Mouse (Mus musculus): ENCODE data around the gene Zdhhc9. TPM values are rescaled to one million over a fixed set of nuclear protein-coding genes. Genes with fewer than 3 reads are reported as not detected.
A peak's percentile ranks its signal among the peaks of the same experiment; 100 is the strongest.

Zdhhc9 gene
- total RNA-seq, 2 experiments from 2014 or later: 75.9 to 84.7 TPM

GRCm38 (mm10) chrX:48193235-48194152, 15.2 kb downstream of the Zdhhc9 start:
- DNase-seq (ENCODE audit: extremely low spot score in 1 of 2, low spot score in 2 of 2): no peak
- intact Hi-C loops (cut with DNase I): no loop called here

- no peak for DNase-seq (ENCODE audit: extremely low spot score in 1 of 2, low spot score in 2 of 2)
- intact Hi-C loops (cut with DNase I): no loop called here
Observed at GRCm38 (mm10) chrX:48191261-48191660, 17.4 kb downstream of the Zdhhc9 start.

GRCm38 (mm10) chrX:48184703-48185102, 24.0 kb downstream of the Zdhhc9 start:
- intact Hi-C loops (cut with DNase I): no loop called here
- DNase-seq (ENCODE audit: extremely low spot score in 1 of 2, low spot score in 2 of 2): no peak

DNA sequence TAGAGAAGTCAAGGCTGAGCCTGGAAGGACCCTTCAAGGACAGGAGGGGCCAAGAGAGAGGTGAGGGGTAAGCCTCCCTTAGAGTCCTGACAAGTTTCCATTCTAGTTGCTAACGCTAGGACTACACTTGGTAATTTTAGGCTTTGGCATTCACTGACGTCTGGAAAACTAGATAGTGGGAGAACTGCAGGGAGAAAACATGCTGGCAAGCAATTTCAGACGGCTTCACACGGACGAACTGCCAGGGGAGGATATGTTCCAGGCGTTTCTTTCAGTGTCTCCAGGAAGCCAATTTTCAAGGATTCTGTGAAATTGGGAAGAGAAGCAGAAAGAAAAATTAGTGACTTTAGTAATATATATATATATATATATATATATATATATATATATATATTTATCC, 26.8 kb downstream of the Zdhhc9 start:
- DNase-seq (ENCODE audit: extremely low spot score in 1 of 2, low spot score in 2 of 2): peak in 1 of 2 experiments; percentile 16
- intact Hi-C loops (cut with DNase I): no loop called here

GRCm38 (mm10) chrX:48170368-48170767, 38.3 kb downstream of the Zdhhc9 start:
- intact Hi-C loops (cut with DNase I): no loop called here

GRCm38 (mm10) chrX:48169892-48170291, 38.8 kb downstream of the Zdhhc9 start:
- intact Hi-C loops (cut with DNase I): no loop called here
- DNase-seq (ENCODE audit: extremely low spot score in 1 of 2, low spot score in 2 of 2): no peak

More at GRCm38 (mm10) chrX:48170368-48170767, 38.3 kb downstream of the Zdhhc9 start:
- no peak for DNase-seq (ENCODE audit: extremely low spot score in 1 of 2, low spot score in 2 of 2)

- intact Hi-C loops (cut with DNase I): no loop called here
- DNase-seq (ENCODE audit: extremely low spot score in 1 of 2, low spot score in 2 of 2): no peak
Observed at GRCm38 (mm10) chrX:48158229-48158919, 50.3 kb downstream of the Zdhhc9 start.

GRCm38 (mm10) chrX:48157396-48157795, 51.3 kb downstream of the Zdhhc9 start:
- DNase-seq (ENCODE audit: extremely low spot score in 1 of 2, low spot score in 2 of 2): no peak

DNA sequence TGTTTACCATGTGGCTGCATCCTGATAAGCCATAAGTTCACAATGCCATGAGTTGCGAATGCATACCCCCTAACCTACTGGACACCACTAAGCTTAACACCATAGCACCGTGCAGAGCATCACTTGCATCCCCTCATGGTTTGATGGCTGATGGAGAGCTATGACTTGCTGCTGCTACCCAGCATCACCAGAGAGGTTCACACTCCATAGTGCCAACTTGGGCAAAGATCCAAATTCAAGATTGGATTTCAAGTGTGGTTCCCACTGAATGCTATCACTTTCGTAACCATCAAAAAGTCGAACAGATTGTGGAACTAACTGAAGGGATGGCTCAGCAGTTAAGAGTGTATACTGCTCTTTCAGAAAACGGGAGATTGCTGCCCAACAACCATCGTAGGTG, 53.2 kb downstream of the Zdhhc9 start:
- intact Hi-C loops (cut with DNase I): no loop called here
- DNase-seq (ENCODE audit: extremely low spot score in 1 of 2, low spot score in 2 of 2): no peak

More at GRCm38 (mm10) chrX:48157396-48157795, 51.3 kb downstream of the Zdhhc9 start:
- intact Hi-C loops (cut with DNase I): no loop called here

GRCm38 (mm10) chrX:48153949-48154348, 54.7 kb downstream of the Zdhhc9 start:
- intact Hi-C loops (cut with DNase I): no loop called here
- no peak for DNase-seq (ENCODE audit: extremely low spot score in 1 of 2, low spot score in 2 of 2)

DNA sequence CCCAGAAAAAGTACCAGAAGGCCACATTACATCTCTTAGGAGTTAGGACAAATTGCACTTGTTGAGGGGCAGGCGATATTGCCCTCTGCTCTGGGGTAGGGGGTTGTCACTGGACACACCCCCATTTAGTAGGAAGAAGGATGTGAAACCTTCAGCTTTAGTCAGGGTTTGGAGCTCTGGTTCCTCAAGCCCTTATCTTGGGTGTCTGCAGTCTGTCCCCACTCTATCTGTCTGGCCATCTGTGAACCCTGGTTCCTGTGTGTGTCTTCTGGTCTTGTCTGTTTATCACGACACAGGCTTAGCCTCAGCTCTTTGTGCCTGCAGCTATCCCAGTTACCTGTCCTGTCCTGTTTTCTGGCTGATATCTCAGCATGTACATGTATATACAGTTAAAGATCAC, 55.3 kb downstream of the Zdhhc9 start:
- intact Hi-C loops (cut with DNase I): no loop called here
- DNase-seq (ENCODE audit: extremely low spot score in 1 of 2, low spot score in 2 of 2): no peak

DNA sequence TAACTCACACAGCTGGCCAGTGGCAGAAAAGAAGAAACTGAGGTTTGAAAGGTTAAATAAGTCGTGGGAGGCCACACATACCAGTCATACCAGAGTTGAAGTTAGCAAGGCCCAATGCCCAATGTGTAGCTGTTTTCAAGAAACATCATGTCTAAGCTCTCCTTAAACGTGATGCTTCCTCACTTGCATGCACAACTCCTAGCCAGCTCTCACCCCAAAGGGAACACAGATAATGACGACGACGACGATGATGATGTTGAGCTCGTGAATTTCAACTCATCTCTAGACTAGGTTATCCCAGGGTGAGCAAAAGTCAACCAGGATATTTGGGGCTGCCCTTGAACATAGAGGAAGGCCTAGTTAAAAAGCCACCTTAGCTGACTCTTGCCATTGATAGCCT, 56.6 kb downstream of the Zdhhc9 start:
- no peak for DNase-seq (ENCODE audit: extremely low spot score in 1 of 2, low spot score in 2 of 2)
- intact Hi-C loops (cut with DNase I): no loop called here

- DNase-seq (ENCODE audit: extremely low spot score in 1 of 2, low spot score in 2 of 2): no peak
- intact Hi-C loops (cut with DNase I): no loop called here
Observed at GRCm38 (mm10) chrX:48147741-48148186, 60.9 kb downstream of the Zdhhc9 start.

DNA sequence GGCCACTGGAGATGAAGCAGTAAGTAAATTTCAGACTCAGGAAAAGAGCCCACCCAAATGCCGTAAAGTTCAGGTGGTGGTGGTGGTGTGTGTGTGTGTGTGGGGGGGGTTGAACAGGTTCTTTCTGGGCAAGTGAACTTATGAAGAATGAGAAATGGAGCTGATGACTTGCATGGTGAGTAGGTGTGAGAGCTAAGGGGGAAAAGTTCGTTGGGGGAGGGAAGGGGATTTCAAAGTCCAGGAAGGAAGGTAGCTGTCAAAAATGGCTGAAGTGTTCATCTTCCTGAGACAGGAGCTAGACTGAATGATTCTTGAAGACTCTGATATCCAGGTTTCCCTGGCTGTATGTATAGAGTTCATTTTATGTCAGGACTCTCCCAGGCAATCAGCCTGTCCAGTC, 61.5 kb downstream of the Zdhhc9 start:
- intact Hi-C loops (cut with DNase I): no loop called here
- no peak for DNase-seq (ENCODE audit: extremely low spot score in 1 of 2, low spot score in 2 of 2)

- no peak for DNase-seq (ENCODE audit: extremely low spot score in 1 of 2, low spot score in 2 of 2)
- intact Hi-C loops (cut with DNase I): no loop called here
Observed at GRCm38 (mm10) chrX:48146262-48146661, 62.4 kb downstream of the Zdhhc9 start, which contains the start of gene Sash3. Sash3 (plus strand) TSS chrX:48146436.

DNA sequence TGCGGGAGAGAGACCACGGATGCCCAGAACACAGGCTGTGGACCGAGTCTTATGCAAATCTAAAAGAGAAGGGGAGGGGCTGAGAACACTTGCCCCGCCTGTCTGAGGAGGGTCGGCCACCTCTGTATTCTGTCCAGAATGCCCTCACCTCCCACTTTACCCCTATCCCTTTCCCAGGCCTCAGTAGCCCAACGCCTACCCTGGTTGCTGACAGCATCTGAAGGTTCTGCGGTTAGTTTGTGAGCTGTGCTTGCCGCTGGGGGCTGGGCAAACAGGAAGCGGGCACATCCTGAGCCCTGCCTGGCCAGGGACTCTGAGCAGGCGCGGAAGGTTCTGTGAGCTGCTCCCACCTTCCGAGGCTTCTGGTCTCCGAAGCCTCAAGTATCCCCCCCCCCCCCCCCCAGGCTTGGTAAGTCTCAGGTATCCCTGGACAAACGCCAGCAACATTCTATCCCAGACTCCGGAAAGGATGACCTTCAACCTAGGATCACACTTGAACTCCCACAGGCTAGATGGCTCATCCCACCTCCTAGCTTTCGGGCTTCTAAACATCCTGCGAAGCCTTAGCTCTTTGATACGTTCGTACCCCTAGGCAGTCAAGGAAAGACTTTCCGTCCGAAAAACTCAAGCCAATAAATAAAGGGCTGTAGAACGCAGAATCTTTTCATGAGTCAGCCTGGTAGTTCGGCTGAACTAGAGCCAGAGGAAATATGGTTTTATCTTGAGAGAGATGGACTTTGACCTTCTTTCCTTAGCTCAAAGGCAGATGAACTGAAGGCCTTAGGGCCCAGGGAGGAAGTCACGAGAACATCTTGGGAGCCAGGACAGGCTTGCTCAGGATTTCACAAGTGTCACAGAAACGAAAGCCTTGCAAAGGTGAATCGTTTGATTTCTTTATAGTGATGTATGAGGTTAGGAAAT, 65.0 kb downstream of the Zdhhc9 start:
- peak in 1 of 2 experiments; percentile 47 for DNase-seq (ENCODE audit: extremely low spot score in 1 of 2, low spot score in 2 of 2)
- intact Hi-C loops (cut with DNase I): no loop called here

DNA sequence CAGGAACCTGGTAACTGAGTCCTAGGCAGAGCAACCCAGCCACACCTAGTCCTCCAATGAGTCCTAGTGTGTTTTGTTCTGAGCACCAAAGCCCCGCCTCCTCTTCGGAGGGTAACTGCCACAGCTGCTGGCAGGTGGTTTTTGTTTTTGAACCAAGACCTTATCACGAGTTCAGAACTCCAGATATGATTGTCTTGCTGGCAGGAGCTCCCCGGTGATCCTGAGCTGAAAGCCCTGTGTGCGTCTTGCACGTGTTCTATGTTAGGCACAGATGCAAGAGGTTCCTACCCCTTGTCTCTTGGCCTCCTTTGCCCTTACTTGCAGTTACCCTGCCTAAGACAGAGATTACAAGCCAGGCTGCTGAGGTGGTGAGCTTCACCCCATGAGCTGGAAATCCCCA, 67.2 kb downstream of the Zdhhc9 start:
- DNase-seq (ENCODE audit: extremely low spot score in 1 of 2, low spot score in 2 of 2): no peak
- intact Hi-C loops (cut with DNase I): no loop called here

GRCm38 (mm10) chrX:48140286-48140877, 68.3 kb downstream of the Zdhhc9 start:
- intact Hi-C loops (cut with DNase I): no loop called here
- DNase-seq (ENCODE audit: extremely low spot score in 1 of 2, low spot score in 2 of 2): no peak

All from left cerebral cortex, postnatal 10 days (tissue).